Mouse (Mus musculus) cortical plate, adult 2 months (tissue): ENCODE results near the gene Bin2.

Experiments used
- CTCF ChIP-seq: fragments of 200-500 bp; IDR thresholded peaks from 2 replicates; pipeline ENCODE4 v1.5.1; 2011; ENCODE audit warnings: mild to moderate bottlenecking, control low read depth, low read length; ENCODE audit not compliant: insufficient read depth; ENCODE audit errors: extremely low read depth
- POLR2A ChIP-seq: fragments of 200-500 bp; IDR thresholded peaks from 2 replicates; pipeline ENCODE4 v1.6.1; 2011; ENCODE audit warnings: mild to moderate bottlenecking, low read length, control low read depth; ENCODE audit not compliant: insufficient read depth; ENCODE audit errors: extremely low read depth

- TF ChIP-seq CTCF (no peak), POLR2A (no peak)
Observed at GRCm38 (mm10) chr15:100639972-100640750, 29.2 kb downstream of the Bin2 start.
